Mouse (Mus musculus): ENCODE results near the gene Fstl1. TPM values are rescaled to one million over a fixed set of nuclear protein-coding genes. Genes with fewer than 3 reads are reported as not detected.

Gene Fstl1
- polyA plus RNA-seq, 1 experiment from 2014 or later = 170 TPM

DNA sequence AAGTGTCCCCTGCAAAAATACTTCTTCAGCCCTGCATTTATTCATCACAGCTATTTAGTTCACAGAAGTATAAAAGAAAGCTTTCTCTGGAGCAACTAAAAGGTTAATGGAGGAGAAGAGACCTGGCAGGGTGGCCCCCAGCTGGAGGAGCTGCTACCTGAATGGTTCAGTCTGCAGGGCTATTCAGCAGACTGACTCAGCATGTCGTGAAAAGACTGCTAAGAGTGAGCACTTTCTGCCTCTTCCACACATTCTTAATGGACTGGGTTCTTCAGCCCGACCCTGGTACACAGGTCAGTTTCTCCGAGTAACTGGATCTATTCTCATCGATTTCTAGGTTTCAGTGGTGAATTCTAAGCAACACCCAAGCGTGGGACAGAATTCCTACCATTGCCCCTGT lies 12.9 kb upstream of the Fstl1 start:
- no peak overlapping the region for H3K4me3 ChIP-seq
- WGBS = 41% methylated on average over 5 of the region's 5 CpGs

DNA sequence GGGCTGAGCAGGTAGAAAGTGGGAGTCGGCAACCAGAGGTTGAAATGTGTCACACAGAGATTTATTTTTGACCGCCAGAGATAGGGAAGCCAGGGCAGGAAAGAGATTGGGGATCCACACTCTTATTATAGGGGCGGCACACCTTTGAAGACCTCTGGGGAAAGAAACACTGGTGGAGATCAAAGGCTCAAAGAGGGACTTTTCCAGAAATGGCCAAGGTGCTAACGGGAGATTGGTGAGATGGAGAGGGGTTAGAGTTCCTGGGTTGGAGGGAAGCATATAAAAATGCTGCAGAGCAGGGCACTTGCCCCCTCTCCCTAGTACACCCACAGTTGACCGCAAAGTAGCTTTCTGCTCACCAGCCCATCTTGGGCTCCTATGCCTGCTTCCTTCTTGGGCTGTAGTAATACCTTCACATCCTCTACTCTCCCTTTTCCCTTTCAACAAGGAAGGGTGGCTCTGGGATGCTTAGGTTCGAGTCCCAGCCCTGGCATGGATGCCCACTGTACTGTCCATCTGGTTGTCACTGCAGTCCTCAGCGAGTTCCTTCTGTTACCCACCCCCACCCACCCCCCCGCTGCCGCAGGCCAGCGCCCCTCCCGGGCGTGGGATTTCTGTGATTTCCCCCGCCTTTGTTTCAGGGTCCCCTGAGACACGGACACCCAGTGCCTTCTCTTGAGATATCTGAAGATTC lies 360 bp upstream of the Fstl1 start:
- 34% methylated on average over 14 of the region's 14 CpGs for WGBS
- Histone ChIP-seq H3K27me3 (ENCODE audit: insufficient read depth, poor library complexity, severe bottlenecking) (0 out of 2 replicates have a peak, but pooled peaks cover 3% of the 10 kb centered on the region), H3K4me1 (replicated peaks) (peaks cover 36% of the 10 kb centered on the region), H3K27ac (peak overlapping the region; percentile 91), H3K36me3 (peaks cover 15% of the 10 kb centered on the region), H3K4me3 (peak overlapping the region; percentile 76), H3K9me3 (no peaks in the 10 kb centered on the region)
- no peak for DNase-seq (ENCODE audit: low spot score)

More for the DNA sequence above, 12.9 kb upstream of the Fstl1 start:
- H3K27me3 ChIP-seq (ENCODE audit: insufficient read depth, poor library complexity, severe bottlenecking) = no peaks in the 10 kb centered on the region
- H3K9me3 ChIP-seq = no peaks in the 10 kb centered on the region
- no peaks in the 10 kb centered on the region for H3K36me3 ChIP-seq
- no peak overlapping the region for H3K27ac ChIP-seq
- H3K4me1 ChIP-seq (replicated peaks) = peaks cover 21% of the 10 kb centered on the region; the same call in 1 of the 2 replicates
- no peak for DNase-seq (ENCODE audit: low spot score)

DNA sequence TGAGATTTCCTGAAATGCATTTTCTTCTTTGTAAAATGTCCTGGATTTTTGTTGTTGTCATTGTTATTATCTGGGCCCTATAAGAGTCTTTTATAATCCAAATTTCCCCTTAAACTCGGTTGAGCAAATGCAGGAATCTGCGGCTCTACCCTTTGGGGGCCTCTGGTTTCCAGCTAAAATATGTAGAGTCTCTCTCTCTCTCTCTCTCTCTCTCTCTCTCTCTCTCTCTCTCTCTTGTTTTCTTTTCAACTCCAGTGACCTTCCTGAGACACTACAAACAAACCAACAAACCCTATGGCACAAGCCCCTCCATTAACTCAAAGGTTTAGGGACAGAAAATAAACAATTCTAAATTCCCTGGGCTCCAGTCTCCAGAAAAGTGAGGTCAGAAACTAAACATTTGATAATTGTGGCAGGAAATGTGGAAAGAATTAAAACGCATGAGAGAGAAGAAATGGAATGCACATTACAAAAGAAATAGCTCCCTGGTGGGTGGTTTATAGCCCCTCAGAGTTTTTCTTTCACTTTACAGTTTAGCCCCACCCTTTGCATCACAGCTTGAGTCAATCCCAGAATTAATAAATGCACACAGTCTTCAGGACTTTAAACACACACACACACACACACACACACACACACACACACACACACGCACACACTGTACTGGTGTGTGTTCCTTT lies 1.3 kb downstream of the Fstl1 start:
- peak overlapping the region; percentile 91 for H3K27ac ChIP-seq
- peaks cover 26% of the 10 kb centered on the region for H3K36me3 ChIP-seq
- 17% methylated on average over 4 of the region's 4 CpGs for WGBS
- peak overlapping the region; percentile 76 for H3K4me3 ChIP-seq
- no peaks in the 10 kb centered on the region for H3K9me3 ChIP-seq
- peaks cover 36% of the 10 kb centered on the region for H3K4me1 ChIP-seq (replicated peaks)
- H3K27me3 ChIP-seq (ENCODE audit: insufficient read depth, poor library complexity, severe bottlenecking) = 0 out of 2 replicates have a peak, but pooled peaks cover 3% of the 10 kb centered on the region
- no peak for DNase-seq (ENCODE audit: low spot score)

DNA sequence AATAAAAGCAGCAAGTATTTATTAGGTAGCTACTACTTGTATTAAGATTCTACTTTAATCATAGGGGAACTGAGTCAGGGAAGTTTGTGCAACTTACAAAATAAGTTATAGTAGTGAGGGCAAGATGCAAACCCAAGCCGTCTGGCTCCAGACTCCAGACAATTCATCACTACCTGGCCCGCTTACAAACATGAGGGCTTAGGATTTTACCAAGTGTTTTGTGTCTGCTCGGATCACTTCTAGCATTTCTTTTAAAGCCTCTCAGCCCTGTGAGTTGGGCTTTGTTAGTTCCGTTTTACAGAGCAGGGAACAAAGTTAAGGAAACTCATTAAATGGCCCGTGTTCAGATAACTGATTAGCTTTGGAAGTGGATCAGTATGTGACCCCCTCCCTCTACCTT lies 1.9 kb downstream of the Fstl1 start:
- peak overlapping the region; percentile 91; the same call in 1 of the 2 replicates for H3K27ac ChIP-seq
- H3K27me3 ChIP-seq (ENCODE audit: insufficient read depth, poor library complexity, severe bottlenecking) = 0 out of 2 replicates have a peak, but pooled peaks cover 3% of the 10 kb centered on the region
- WGBS = 61% methylated on average over 5 of the region's 5 CpGs
- DNase-seq (ENCODE audit: low spot score) = no peak
- no peaks in the 10 kb centered on the region for H3K9me3 ChIP-seq
- H3K36me3 ChIP-seq = peaks cover 31% of the 10 kb centered on the region
- peaks cover 36% of the 10 kb centered on the region for H3K4me1 ChIP-seq (replicated peaks)
- peak overlapping the region; percentile 76 for H3K4me3 ChIP-seq

DNA sequence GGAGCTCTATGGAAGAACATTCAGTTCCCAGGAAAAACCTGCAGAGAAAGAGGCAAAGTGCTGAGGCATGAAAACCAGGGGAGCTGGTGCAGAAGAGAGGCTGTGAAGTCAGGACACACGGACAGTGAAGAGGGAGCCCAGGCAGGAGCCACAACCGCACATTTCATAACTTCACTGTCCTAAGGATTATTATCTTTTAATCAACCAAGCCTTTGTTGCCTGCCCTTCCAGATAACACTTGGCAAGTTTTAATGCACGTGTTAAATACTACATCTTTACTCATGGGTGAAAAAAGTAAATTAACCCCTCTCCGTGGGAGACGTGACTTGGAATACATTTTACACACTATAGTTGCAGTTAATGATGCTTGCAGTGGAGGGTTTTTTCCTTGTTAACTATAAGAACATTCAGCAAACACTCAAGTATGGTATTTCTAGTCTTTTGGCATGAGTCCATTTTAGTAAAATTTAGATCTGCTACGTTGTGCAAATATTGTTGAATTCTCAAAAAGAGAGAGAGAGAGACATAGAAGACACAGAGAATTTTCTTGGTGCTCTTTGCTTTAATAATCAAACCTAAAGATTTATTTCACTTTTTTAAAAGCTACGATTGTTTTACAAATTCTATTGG lies 3.1 kb downstream of the Fstl1 start:
- Histone ChIP-seq H3K27me3 (ENCODE audit: insufficient read depth, poor library complexity, severe bottlenecking) (0 out of 2 replicates have a peak, but pooled peaks cover 3% of the 10 kb centered on the region), H3K9me3 (no peaks in the 10 kb centered on the region), H3K36me3 (peaks cover 43% of the 10 kb centered on the region), H3K4me3 (no peak overlapping the region), H3K4me1 (replicated peaks) (peaks cover 36% of the 10 kb centered on the region), H3K27ac (no peak overlapping the region)
- WGBS = 92% methylated on average over 7 of the region's 7 CpGs
- DNase-seq (ENCODE audit: low spot score) = no peak

DNA sequence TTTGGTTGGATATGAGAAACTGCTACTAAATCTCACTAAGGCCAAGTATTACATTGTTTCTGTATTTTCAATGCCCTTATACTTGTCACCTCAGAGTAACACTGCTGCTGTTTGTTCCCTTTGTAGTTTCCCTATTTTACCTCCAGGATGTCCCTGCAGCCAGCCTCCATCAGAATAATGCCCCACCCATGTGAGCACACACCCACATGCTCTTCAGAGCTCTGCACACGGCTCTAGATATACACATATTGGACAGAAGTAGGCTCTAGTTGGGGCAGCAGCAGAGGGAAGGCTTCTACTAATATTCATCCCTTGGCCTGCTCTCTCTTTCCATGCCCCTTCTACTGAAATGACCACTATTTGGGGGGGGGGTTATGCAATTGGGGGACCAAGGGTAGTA lies 3.7 kb downstream of the Fstl1 start:
- H3K36me3 ChIP-seq = peaks cover 49% of the 10 kb centered on the region
- no peak overlapping the region for H3K27ac ChIP-seq
- WGBS = 64% methylated on average over 1 of the region's 1 CpGs
- no peak for DNase-seq (ENCODE audit: low spot score)
- 0 out of 2 replicates have a peak, but pooled peaks cover 3% of the 10 kb centered on the region for H3K27me3 ChIP-seq (ENCODE audit: insufficient read depth, poor library complexity, severe bottlenecking)
- peaks cover 36% of the 10 kb centered on the region for H3K4me1 ChIP-seq (replicated peaks)
- H3K9me3 ChIP-seq = no peaks in the 10 kb centered on the region
- no peak overlapping the region for H3K4me3 ChIP-seq

DNA sequence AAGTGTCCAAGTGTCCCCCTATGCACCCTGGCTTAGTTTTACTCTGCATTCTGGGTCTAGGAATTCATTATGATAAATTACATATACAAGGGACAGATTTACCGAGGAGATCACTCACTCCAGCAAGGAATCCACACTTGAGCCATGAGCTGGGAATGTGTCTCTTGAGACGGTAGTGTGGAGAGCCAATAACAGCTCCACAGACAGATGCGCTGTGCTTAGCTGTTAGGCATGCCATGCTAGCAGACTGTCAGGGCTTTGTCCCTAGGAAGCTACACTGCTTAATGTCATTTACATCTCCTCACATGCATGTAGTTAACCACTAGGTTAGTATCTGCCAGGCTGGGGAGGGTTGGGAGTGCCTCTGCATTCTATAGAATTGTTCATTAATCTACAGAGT lies 4.2 kb downstream of the Fstl1 start:
- Histone ChIP-seq H3K27ac (no peak overlapping the region), H3K4me3 (no peak overlapping the region), H3K27me3 (ENCODE audit: insufficient read depth, poor library complexity, severe bottlenecking) (0 out of 2 replicates have a peak, but pooled peaks cover 2% of the 10 kb centered on the region), H3K4me1 (replicated peaks) (peaks cover 39% of the 10 kb centered on the region), H3K9me3 (no peaks in the 10 kb centered on the region), H3K36me3 (peaks cover 55% of the 10 kb centered on the region)
- no peak for DNase-seq (ENCODE audit: low spot score)
- WGBS = 90% methylated on average over 3 of the region's 3 CpGs

DNA sequence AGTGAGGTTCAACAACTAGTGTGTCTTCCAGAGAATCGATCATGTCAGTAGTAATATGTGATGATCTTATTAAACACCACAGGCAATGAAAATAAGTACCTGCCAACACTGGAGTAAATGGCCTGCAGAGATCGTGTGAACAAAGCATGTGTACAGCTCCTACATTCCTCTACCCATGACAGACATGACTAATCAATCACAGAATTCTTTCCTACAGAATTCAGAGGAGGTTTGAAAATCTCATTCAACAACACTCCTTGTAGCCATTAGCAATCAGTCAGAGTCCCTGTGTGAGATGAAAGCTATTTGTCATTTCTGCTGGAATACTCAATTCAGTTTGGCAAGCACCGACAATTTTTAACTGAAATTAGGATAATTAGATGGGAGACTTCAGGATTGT lies 7.9 kb downstream of the Fstl1 start:
- DNase-seq (ENCODE audit: low spot score) = no peak
- WGBS = 84% methylated on average over 3 of the region's 3 CpGs
- Histone ChIP-seq H3K4me1 (replicated peaks) (peaks cover 45% of the 10 kb centered on the region), H3K27me3 (ENCODE audit: insufficient read depth, poor library complexity, severe bottlenecking) (no peaks in the 10 kb centered on the region), H3K9me3 (no peaks in the 10 kb centered on the region), H3K27ac (no peak overlapping the region), H3K4me3 (no peak overlapping the region), H3K36me3 (peaks cover 72% of the 10 kb centered on the region)

DNA sequence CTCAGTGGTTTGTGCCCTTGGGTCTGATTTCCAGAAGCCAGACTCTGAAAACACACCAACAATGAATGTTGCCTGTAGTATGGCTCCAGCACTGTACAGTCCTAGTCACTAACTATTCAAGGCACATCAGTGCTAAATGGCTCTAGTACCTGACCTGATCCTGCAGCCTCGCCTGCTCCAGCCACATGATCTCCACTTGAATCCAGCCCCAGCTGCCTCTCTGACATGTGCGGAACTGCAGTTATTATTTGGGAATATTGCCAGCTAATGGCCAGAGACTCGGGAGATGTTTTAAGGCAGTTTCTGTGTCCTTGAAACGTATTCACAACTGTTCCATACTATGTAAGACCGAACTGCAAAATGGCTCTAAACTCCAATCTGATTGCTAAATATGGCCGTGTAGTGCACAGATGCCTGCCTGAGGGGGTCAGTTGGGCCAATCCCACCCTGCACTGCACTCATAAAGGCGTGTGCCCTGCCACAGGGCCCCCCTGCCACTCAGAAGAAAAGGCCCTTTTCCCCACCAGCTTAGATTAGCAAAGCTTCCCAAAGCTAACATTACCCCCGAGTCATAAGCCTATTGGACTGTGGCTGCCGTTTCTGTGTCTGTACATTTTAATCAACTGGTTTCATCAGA lies 11.0 kb downstream of the Fstl1 start:
- H3K9me3 ChIP-seq = no peaks in the 10 kb centered on the region
- 62% methylated on average over 9 of the region's 9 CpGs for WGBS
- H3K36me3 ChIP-seq = peaks cover 65% of the 10 kb centered on the region
- no peak overlapping the region for H3K4me3 ChIP-seq
- H3K27ac ChIP-seq = peak overlapping the region; percentile 88
- peaks cover 50% of the 10 kb centered on the region for H3K4me1 ChIP-seq (replicated peaks)
- no peaks in the 10 kb centered on the region for H3K27me3 ChIP-seq (ENCODE audit: insufficient read depth, poor library complexity, severe bottlenecking)
- DNase-seq (ENCODE audit: low spot score) = no peak

DNA sequence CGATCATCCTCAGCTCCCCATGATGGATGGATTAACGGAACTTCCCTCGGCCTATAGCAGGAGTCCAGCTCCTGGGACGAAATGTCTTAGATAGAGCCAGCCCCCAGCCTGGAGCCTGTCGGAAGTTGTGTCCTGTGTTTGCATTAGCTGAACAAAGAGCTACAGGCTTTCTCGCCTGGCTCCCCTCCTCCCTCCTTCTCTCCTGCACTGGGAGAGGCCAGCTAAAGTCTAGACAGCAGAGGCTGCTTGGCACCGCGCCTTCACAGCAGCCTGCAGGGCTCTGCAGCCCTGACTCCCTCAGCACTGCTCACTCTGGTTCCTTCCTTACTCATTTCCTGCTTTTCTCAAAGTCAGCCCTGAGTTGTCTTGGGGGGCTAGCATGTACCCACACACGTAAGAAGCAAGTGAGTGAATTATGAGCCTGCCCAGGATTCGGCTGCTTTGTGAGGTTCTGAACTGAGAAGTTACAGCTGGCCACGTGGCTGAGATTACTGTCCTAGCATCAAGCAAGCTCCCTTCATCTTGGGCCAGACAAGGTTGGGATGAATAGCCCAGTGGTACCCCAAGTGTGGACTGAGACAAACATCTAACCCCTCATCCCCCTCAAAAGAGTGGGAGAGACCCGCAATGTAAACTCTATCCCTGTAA lies 11.8 kb downstream of the Fstl1 start:
- Histone ChIP-seq H3K27ac (peak overlapping the region; percentile 88), H3K36me3 (peaks cover 65% of the 10 kb centered on the region), H3K4me3 (peak overlapping the region; percentile 23; the same call in 1 of the 2 replicates), H3K4me1 (replicated peaks) (peaks cover 54% of the 10 kb centered on the region), H3K9me3 (no peaks in the 10 kb centered on the region), H3K27me3 (ENCODE audit: insufficient read depth, poor library complexity, severe bottlenecking) (no peaks in the 10 kb centered on the region)
- peak; percentile 71 for DNase-seq (ENCODE audit: low spot score)
- whole genome bisulfite sequencing = 29% methylated on average over 12 of the region's 12 CpGs

DNA sequence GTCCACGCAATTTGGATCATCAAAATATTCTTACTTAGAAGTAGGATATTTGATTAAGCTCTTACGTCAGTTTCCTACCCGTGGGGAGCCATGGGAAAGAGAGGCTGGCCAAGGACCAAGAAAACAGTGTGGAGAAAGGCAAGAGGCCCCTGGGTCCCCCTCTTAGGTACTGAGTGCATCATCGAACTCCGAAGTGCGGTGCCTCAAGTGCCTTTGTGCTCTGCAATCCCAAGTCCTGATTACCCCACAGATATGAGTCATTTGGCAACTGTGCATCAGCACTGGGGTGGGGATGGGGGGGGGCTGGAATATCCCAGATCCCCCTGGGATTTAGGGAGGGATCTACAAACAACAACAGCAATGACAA lies 12.3 kb downstream of the Fstl1 start:
- 87% methylated on average over 6 of the region's 6 CpGs for WGBS
- H3K27me3 ChIP-seq (ENCODE audit: insufficient read depth, poor library complexity, severe bottlenecking) = no peaks in the 10 kb centered on the region
- peaks cover 65% of the 10 kb centered on the region for H3K36me3 ChIP-seq
- H3K9me3 ChIP-seq = no peaks in the 10 kb centered on the region
- H3K4me1 ChIP-seq (replicated peaks) = peaks cover 54% of the 10 kb centered on the region
- no peak overlapping the region for H3K4me3 ChIP-seq
- DNase-seq (ENCODE audit: low spot score) = no peak
- H3K27ac ChIP-seq = peak overlapping the region; percentile 88

DNA sequence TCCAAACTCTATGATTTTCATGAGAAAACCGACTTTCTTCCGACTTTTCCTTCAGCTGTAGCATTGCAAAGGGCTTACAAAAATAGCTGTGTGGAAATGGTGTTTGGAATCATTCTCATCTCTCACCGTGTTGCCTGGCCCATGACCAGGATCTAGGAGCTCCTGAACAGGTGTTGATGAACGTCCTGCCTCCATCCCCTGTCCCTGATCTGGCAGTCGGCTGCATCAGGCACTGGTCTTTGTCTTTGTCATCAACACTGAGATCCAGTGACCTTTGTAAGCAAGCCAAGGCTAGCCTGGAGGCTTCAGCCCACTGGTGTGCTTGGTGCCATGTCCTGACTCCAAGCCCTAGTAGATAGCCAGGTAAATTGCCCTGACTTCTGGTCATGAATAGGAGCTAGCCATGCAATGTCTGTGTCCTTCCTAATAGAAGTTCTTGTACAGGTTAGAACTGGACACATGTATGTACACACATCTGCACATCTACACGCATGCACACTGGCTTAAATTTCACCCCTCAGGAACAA lies 12.8 kb downstream of the Fstl1 start:
- Histone ChIP-seq H3K27ac (peak overlapping the region; percentile 88), H3K4me1 (replicated peaks) (peaks cover 54% of the 10 kb centered on the region), H3K36me3 (peaks cover 62% of the 10 kb centered on the region), H3K27me3 (ENCODE audit: insufficient read depth, poor library complexity, severe bottlenecking) (no peaks in the 10 kb centered on the region), H3K4me3 (no peak overlapping the region), H3K9me3 (no peaks in the 10 kb centered on the region)
- WGBS = 85% methylated on average over 6 of the region's 6 CpGs
- DNase-seq (ENCODE audit: low spot score) = no peak
